ENCODE assay signal across 8 mouse cellular contexts in genomic region chr17:35194844-35195630, GRCm38 (mm10). TPM values are rescaled to one million over a fixed set of nuclear protein-coding genes. Genes with fewer than 3 reads are reported as not detected.
A peak's percentile ranks its signal among the peaks of the same experiment; 100 is the strongest.
DNase-seq lines count a peak whose midpoint lies in the region; ATAC-seq and TF ChIP-seq lines count a peak whose summit lies in the region.

No protein-coding gene starts in this region.

- no peaks in the 10 kb centered on the region for H3K9me3 ChIP-seq in lung, embryonic 15.5 days
- no peaks in the 10 kb centered on the region for H3K9me3 ChIP-seq in forebrain, embryonic 10.5 days
- H3K9me3 ChIP-seq in limb, embryonic 14.5 days (ENCODE audit: control insufficient read depth, low read length), result no peaks in the 10 kb centered on the region

- H3K9ac ChIP-seq in lung, embryonic 15.5 days, result peak overlapping the region; percentile 38
- H3K9ac ChIP-seq in limb, embryonic 14.5 days (ENCODE audit: low read depth, low read length, severe bottlenecking), result peak overlapping the region; percentile 40; the same call in 1 of the 2 replicates

- no peaks in the 10 kb centered on the region for H3K36me3 ChIP-seq in lung, embryonic 15.5 days
- H3K36me3 ChIP-seq in forebrain, embryonic 10.5 days (replicated peaks), result no peaks in the 10 kb centered on the region
- H3K36me3 ChIP-seq in limb, embryonic 14.5 days (ENCODE audit: control insufficient read depth, insufficient read depth, low read length), result no peaks in the 10 kb centered on the region
- H3K36me3 ChIP-seq in splenic B cell, adult 2 months (ENCODE audit: control insufficient read depth, insufficient read depth, low read length, poor library complexity, severe bottlenecking), result peaks cover 22% of the 10 kb centered on the region

- H3K4me2 ChIP-seq in lung, embryonic 15.5 days, result peak overlapping the region; percentile 78
- peak overlapping the region; percentile 62 for H3K4me2 ChIP-seq in limb, embryonic 14.5 days (replicated peaks; ENCODE audit: low read depth, low read length, severe bottlenecking)

- WGBS in lung, embryonic 15.5 days, result 29% methylated on average over 19 of the region's 19 CpGs
- 49% methylated on average over 19 of the region's 19 CpGs for WGBS in forebrain, embryonic 10.5 days
- WGBS in limb, embryonic 14.5 days, result 40% methylated on average over 18 of the region's 19 CpGs

- H3K27me3 ChIP-seq in lung, embryonic 15.5 days, result peaks cover 53% of the 10 kb centered on the region
- H3K27me3 ChIP-seq in forebrain, embryonic 10.5 days (ENCODE audit: poor library complexity, severe bottlenecking), result peaks cover 63% of the 10 kb centered on the region
- H3K27me3 ChIP-seq in limb, embryonic 14.5 days (ENCODE audit: control insufficient read depth, insufficient read depth, low read length), result peaks cover 21% of the 10 kb centered on the region
- no peaks in the 10 kb centered on the region for H3K27me3 ChIP-seq in splenic B cell, adult 2 months (ENCODE audit: control insufficient read depth, insufficient read depth, low read length, poor library complexity, severe bottlenecking)

- peak overlapping the region; percentile 42 for H3K4me3 ChIP-seq in lung, embryonic 15.5 days
- peak overlapping the region; percentile 57 for H3K4me3 ChIP-seq in forebrain, embryonic 10.5 days
- peak overlapping the region; percentile 40 for H3K4me3 ChIP-seq in limb, embryonic 14.5 days (replicated peaks; ENCODE audit: low read length)

- ATAC-seq in lung, embryonic 15.5 days (ENCODE audit: borderline replicate concordance, extremely low read depth, low FRiP score, low TSS enrichment), result no peak
- ATAC-seq in limb, embryonic 14.5 days (ENCODE audit: low FRiP score, low read depth), result no peak

- no peak for DNase-seq in lung, postnatal 14 days
- DNase-seq in forebrain, embryonic 10.5 days (ENCODE audit: extremely low spot score, low spot score), result no peak
- DNase-seq in limb, embryonic 14.5 days (ENCODE audit: low spot score), result no peak
- peak; percentile 46 for DNase-seq in splenic B cell, adult 2 months (ENCODE audit: low read depth, low spot score)
- no peak for DNase-seq in right cerebral cortex, postnatal 36 days (ENCODE audit: low spot score in 2 of 2)
- DNase-seq in adrenal gland, adult 8-10 months, result no peak
- DNase-seq in cerebellum, postnatal 14 days, result no peak

- no peak overlapping the region for H3K27ac ChIP-seq in lung, embryonic 15.5 days
- peak overlapping the region; percentile 70 for H3K27ac ChIP-seq in forebrain, embryonic 10.5 days
- H3K27ac ChIP-seq in limb, embryonic 14.5 days (replicated peaks; ENCODE audit: low read depth, low read length), result no peak overlapping the region

- peaks cover 13% of the 10 kb centered on the region for H3K4me1 ChIP-seq in lung, embryonic 15.5 days
- peaks cover 32% of the 10 kb centered on the region for H3K4me1 ChIP-seq in forebrain, embryonic 10.5 days
- peaks cover 4% of the 10 kb centered on the region; the same call in 1 of the 2 replicates for H3K4me1 ChIP-seq in limb, embryonic 14.5 days (ENCODE audit: control insufficient read depth, insufficient read depth, low read length)

- TF ChIP-seq POLR2A in limb, embryonic 14.5 days (IDR thresholded peaks at IDR 0.05; ENCODE audit: borderline replicate concordance, extremely low read depth, insufficient read depth, insufficient read length), result no peak

RNA-seq across cellular contexts. Expression of gene Ltb, which starts 0.8 kb away (rescaled TPM):
- 0.65 and 2.2 TPM in 2 replicates for polyA plus RNA-seq in lung, embryonic 15.5 days (2015; fragmentation: Nextera tagmentation; extraction: Ambion mirVana)
- polyA plus RNA-seq in forebrain, embryonic 10.5 days (2016; fragmentation: Nextera tagmentation; extraction: Ambion mirVana), result 0.16 and 0.32 TPM in 2 replicates
- 1.7 and 3.0 TPM in 2 replicates for polyA plus RNA-seq in limb, embryonic 14.5 days (2012; rRNA removed)
- polyA plus RNA-seq in limb, embryonic 14.5 days (2014; fragmentation: Nextera tagmentation; extraction: Ambion mirVana), result 1.1 and 1.4 TPM in 2 replicates
- total RNA-seq in adrenal gland, adult 8-10 months (2022), result 10 to 100 TPM in 1 of 4 experiments, 1 to 10 TPM in 3; 1.3 to 10.3 (median 4.5) TPM

RNA-seq across cellular contexts. Expression of gene Tnf, which starts 6.8 kb away (rescaled TPM):
- polyA plus RNA-seq in lung, embryonic 15.5 days (2015; fragmentation: Nextera tagmentation; extraction: Ambion mirVana), result 0.16 TPM in 1 of 2 replicates, not detected in the other
- 0.10 TPM in 1 of 2 replicates, not detected in the other for polyA plus RNA-seq in forebrain, embryonic 10.5 days (2016; fragmentation: Nextera tagmentation; extraction: Ambion mirVana)
- polyA plus RNA-seq in limb, embryonic 14.5 days (2012; rRNA removed), result 1.1 and 1.3 TPM in 2 replicates
- 0.28 and 0.73 TPM in 2 replicates for polyA plus RNA-seq in limb, embryonic 14.5 days (2014; fragmentation: Nextera tagmentation; extraction: Ambion mirVana)
- total RNA-seq in adrenal gland, adult 8-10 months (2022), result 1 to 10 TPM in 2 of 4 experiments, under 1 TPM in 2; 0.56 to 2.2 (median 0.89) TPM

RNA-seq across cellular contexts. Expression of gene Lst1, which starts 6.8 kb away (rescaled TPM):
- 12.1 and 13.0 TPM in 2 replicates for polyA plus RNA-seq in lung, embryonic 15.5 days (2015; fragmentation: Nextera tagmentation; extraction: Ambion mirVana)
- 3.3 and 4.7 TPM in 2 replicates for polyA plus RNA-seq in forebrain, embryonic 10.5 days (2016; fragmentation: Nextera tagmentation; extraction: Ambion mirVana)
- 21.8 and 24.4 TPM in 2 replicates for polyA plus RNA-seq in limb, embryonic 14.5 days (2012; rRNA removed)
- 23.2 and 29.2 TPM in 2 replicates for polyA plus RNA-seq in limb, embryonic 14.5 days (2014; fragmentation: Nextera tagmentation; extraction: Ambion mirVana)
- 10 to 100 TPM in 1 of 4 experiments, 1 to 10 TPM in 3; 4.7 to 11.3 (median 8.2) TPM for total RNA-seq in adrenal gland, adult 8-10 months (2022)

RNA-seq across cellular contexts. Expression of gene Lta, which starts 10.1 kb away (rescaled TPM):
- 0.11 and 0.21 TPM in 2 replicates for polyA plus RNA-seq in lung, embryonic 15.5 days (2015; fragmentation: Nextera tagmentation; extraction: Ambion mirVana)
- not detected in 2 replicates for polyA plus RNA-seq in forebrain, embryonic 10.5 days (2016; fragmentation: Nextera tagmentation; extraction: Ambion mirVana)
- 0.36 and 0.39 TPM in 2 replicates for polyA plus RNA-seq in limb, embryonic 14.5 days (2012; rRNA removed)
- 0.14 TPM in 1 of 2 replicates, not detected in the other for polyA plus RNA-seq in limb, embryonic 14.5 days (2014; fragmentation: Nextera tagmentation; extraction: Ambion mirVana)
- 1 to 10 TPM in 1 of 4 experiments, under 1 TPM in 3; 0.28 to 1.1 (median 0.63) TPM for total RNA-seq in adrenal gland, adult 8-10 months (2022)

RNA-seq across cellular contexts. Expression of gene Aif1, which starts 19.2 kb away (rescaled TPM):
- polyA plus RNA-seq in lung, embryonic 15.5 days (2015; fragmentation: Nextera tagmentation; extraction: Ambion mirVana), result 6.9 and 9.0 TPM in 2 replicates
- 3.3 and 3.9 TPM in 2 replicates for polyA plus RNA-seq in forebrain, embryonic 10.5 days (2016; fragmentation: Nextera tagmentation; extraction: Ambion mirVana)
- 4.0 and 4.8 TPM in 2 replicates for polyA plus RNA-seq in limb, embryonic 14.5 days (2012; rRNA removed)
- 13.1 and 15.7 TPM in 2 replicates for polyA plus RNA-seq in limb, embryonic 14.5 days (2014; fragmentation: Nextera tagmentation; extraction: Ambion mirVana)
- total RNA-seq in adrenal gland, adult 8-10 months (2022), result 10 to 100 TPM in 2 of 4 experiments, 1 to 10 TPM in 2; 5.5 to 14.5 (median 10.5) TPM
